Mouse (Mus musculus): ENCODE results near the gene Bpifa6. TPM values are rescaled to one million over a fixed set of nuclear protein-coding genes. Genes with fewer than 3 reads are reported as not detected.

Bpifa6 gene
- polyA plus RNA-seq (2012; rRNA removed): not detected in 2 replicates

- no peak within 1 kb of the TSS for H3K27ac ChIP-seq (ENCODE audit: insufficient read depth, low read length)
- TF ChIP-seq POLR2A (IDR thresholded peaks at IDR 0.05; ENCODE audit: extremely low read depth, insufficient read depth, low read length): no peak
- TF ChIP-seq CTCF (IDR thresholded peaks at IDR 0.05; ENCODE audit: extremely low read depth, insufficient read depth, low read length): no peak
- H3K4me1 ChIP-seq (ENCODE audit: control insufficient read depth, insufficient read depth, low read length): no peaks in the 10 kb centered on the region
- no peak within 1 kb of the TSS for H3K4me3 ChIP-seq (ENCODE audit: insufficient read depth, low read length)
Observed at GRCm38 (mm10) chr2:153974582-153974981, at the start of gene Bpifa6. Gene Bpifa6 (plus strand): TSS chr2:153974945.

- H3K27ac ChIP-seq (ENCODE audit: insufficient read depth, low read length): no peak overlapping the region
- peaks cover 2% of the 10 kb centered on the region; the same call in 1 of the 2 replicates for H3K4me1 ChIP-seq (ENCODE audit: control insufficient read depth, insufficient read depth, low read length)
- H3K4me3 ChIP-seq (ENCODE audit: insufficient read depth, low read length): no peak overlapping the region
- TF ChIP-seq POLR2A (IDR thresholded peaks at IDR 0.05; ENCODE audit: extremely low read depth, insufficient read depth, low read length) (no peak), CTCF (IDR thresholded peaks at IDR 0.05; ENCODE audit: extremely low read depth, insufficient read depth, low read length) (peak; percentile 79)
Observed at GRCm38 (mm10) chr2:153929871-153930413, 44.8 kb upstream of the Bpifa6 start.

DNA sequence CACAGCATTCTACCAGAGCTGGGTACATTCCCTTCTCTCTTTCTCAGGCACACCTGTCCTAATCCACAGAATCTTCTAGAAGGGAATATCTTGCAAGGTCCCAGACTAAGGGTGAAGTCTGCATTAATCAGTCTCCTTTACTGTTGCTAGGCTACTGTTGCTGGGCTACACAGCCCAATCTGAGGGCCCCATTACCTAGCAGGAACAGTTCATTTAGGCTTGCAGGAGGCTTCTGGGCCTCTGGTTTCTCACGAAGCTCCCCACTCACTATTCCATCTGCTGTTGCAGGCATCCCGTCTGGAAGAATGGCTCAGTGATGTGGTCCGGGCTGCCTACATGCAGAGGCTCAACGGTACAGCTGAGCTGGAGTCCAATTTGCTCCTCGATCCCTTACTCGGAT lies 43.6 kb upstream of the Bpifa6 start:
- TF ChIP-seq CTCF (IDR thresholded peaks at IDR 0.05; ENCODE audit: extremely low read depth, insufficient read depth, low read length) (no peak), POLR2A (IDR thresholded peaks at IDR 0.05; ENCODE audit: extremely low read depth, insufficient read depth, low read length) (no peak)
- Histone ChIP-seq H3K4me3 (ENCODE audit: insufficient read depth, low read length) (no peak overlapping the region), H3K27ac (ENCODE audit: insufficient read depth, low read length) (no peak overlapping the region), H3K4me1 (ENCODE audit: control insufficient read depth, insufficient read depth, low read length) (peaks cover 2% of the 10 kb centered on the region; the same call in 1 of the 2 replicates)

GRCm38 (mm10) chr2:153933311-153933710 lies 41.4 kb upstream of the Bpifa6 start:
- no peak overlapping the region for H3K27ac ChIP-seq (ENCODE audit: insufficient read depth, low read length)
- peaks cover 2% of the 10 kb centered on the region; the same call in 1 of the 2 replicates for H3K4me1 ChIP-seq (ENCODE audit: control insufficient read depth, insufficient read depth, low read length)
- H3K4me3 ChIP-seq (ENCODE audit: insufficient read depth, low read length): no peak overlapping the region
- TF ChIP-seq CTCF (IDR thresholded peaks at IDR 0.05; ENCODE audit: extremely low read depth, insufficient read depth, low read length) (no peak), POLR2A (IDR thresholded peaks at IDR 0.05; ENCODE audit: extremely low read depth, insufficient read depth, low read length) (no peak)

- peaks cover 2% of the 10 kb centered on the region; the same call in 1 of the 2 replicates for H3K4me1 ChIP-seq (ENCODE audit: control insufficient read depth, insufficient read depth, low read length)
- no peak overlapping the region for H3K27ac ChIP-seq (ENCODE audit: insufficient read depth, low read length)
- H3K4me3 ChIP-seq (ENCODE audit: insufficient read depth, low read length): no peak overlapping the region
- no peak for TF ChIP-seq CTCF (IDR thresholded peaks at IDR 0.05; ENCODE audit: extremely low read depth, insufficient read depth, low read length)
- TF ChIP-seq POLR2A (IDR thresholded peaks at IDR 0.05; ENCODE audit: extremely low read depth, insufficient read depth, low read length): no peak
Observed at GRCm38 (mm10) chr2:153935348-153935747, 39.4 kb upstream of the Bpifa6 start.

GRCm38 (mm10) chr2:153937843-153938242 lies 36.9 kb upstream of the Bpifa6 start, which contains the start of gene Bpifb4:
Gene Bpifb4 (plus strand): TSS chr2:153938212.
- TF ChIP-seq CTCF (IDR thresholded peaks at IDR 0.05; ENCODE audit: extremely low read depth, insufficient read depth, low read length) (no peak), POLR2A (IDR thresholded peaks at IDR 0.05; ENCODE audit: extremely low read depth, insufficient read depth, low read length) (no peak)
- H3K4me1 ChIP-seq (ENCODE audit: control insufficient read depth, insufficient read depth, low read length): no peaks in the 10 kb centered on the region
- H3K4me3 ChIP-seq (ENCODE audit: insufficient read depth, low read length): no peak within 1 kb of the TSS
- H3K27ac ChIP-seq (ENCODE audit: insufficient read depth, low read length): no peak within 1 kb of the TSS

- Histone ChIP-seq H3K4me3 (ENCODE audit: insufficient read depth, low read length) (no peak overlapping the region), H3K27ac (ENCODE audit: insufficient read depth, low read length) (no peak overlapping the region), H3K4me1 (ENCODE audit: control insufficient read depth, insufficient read depth, low read length) (no peaks in the 10 kb centered on the region)
- TF ChIP-seq CTCF (IDR thresholded peaks at IDR 0.05; ENCODE audit: extremely low read depth, insufficient read depth, low read length): peak; percentile 64
- no peak for TF ChIP-seq POLR2A (IDR thresholded peaks at IDR 0.05; ENCODE audit: extremely low read depth, insufficient read depth, low read length)
Observed at GRCm38 (mm10) chr2:153943537-153943936, 31.2 kb upstream of the Bpifa6 start.

DNA sequence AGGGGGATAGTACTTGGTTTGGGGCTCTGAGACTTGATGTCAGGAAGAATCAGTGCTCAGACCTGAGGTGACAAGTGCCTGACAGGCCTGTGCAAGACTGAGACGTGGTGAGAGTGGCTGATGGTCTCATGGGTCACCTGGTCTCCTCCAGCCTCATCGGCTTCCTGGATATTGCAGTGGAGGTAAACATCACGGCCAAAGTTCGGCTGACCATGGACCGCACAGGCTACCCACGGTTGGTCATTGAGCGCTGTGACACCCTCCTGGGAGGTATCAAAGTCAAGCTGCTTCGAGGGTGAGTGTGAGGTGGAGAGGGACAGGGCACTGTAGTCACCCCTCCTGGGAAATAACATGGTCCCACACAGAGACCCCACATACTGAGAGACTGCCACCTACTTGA lies 30.2 kb upstream of the Bpifa6 start:
- TF ChIP-seq CTCF (IDR thresholded peaks at IDR 0.05; ENCODE audit: extremely low read depth, insufficient read depth, low read length) (no peak), POLR2A (IDR thresholded peaks at IDR 0.05; ENCODE audit: extremely low read depth, insufficient read depth, low read length) (no peak)
- Histone ChIP-seq H3K4me3 (ENCODE audit: insufficient read depth, low read length) (no peak overlapping the region), H3K4me1 (ENCODE audit: control insufficient read depth, insufficient read depth, low read length) (no peaks in the 10 kb centered on the region), H3K27ac (ENCODE audit: insufficient read depth, low read length) (no peak overlapping the region)

DNA sequence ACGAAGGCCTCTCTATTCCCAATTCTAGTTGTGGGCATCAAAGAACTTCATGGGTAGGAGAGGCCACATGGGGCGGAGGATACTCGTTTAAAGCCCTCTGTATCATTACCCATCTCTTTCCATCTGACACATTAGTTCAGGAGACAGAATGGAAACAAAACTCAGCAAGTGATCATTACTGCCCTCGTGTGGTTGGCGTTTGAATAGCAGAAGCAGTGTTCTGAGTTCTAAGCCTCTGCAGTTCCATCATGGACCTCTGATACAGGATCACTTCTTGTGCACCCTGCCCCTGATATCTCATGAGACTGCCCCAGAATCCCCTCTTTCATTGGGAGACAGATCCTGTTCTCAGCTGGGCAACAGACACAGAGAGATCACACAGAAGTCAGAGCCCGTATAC lies 21.8 kb upstream of the Bpifa6 start:
- Histone ChIP-seq H3K27ac (ENCODE audit: insufficient read depth, low read length) (no peak overlapping the region), H3K4me1 (ENCODE audit: control insufficient read depth, insufficient read depth, low read length) (no peaks in the 10 kb centered on the region), H3K4me3 (ENCODE audit: insufficient read depth, low read length) (no peak overlapping the region)
- TF ChIP-seq POLR2A (IDR thresholded peaks at IDR 0.05; ENCODE audit: extremely low read depth, insufficient read depth, low read length): no peak
- TF ChIP-seq CTCF (IDR thresholded peaks at IDR 0.05; ENCODE audit: extremely low read depth, insufficient read depth, low read length): peak; percentile 70

GRCm38 (mm10) chr2:153953836-153954235 lies 20.9 kb upstream of the Bpifa6 start:
- TF ChIP-seq POLR2A (IDR thresholded peaks at IDR 0.05; ENCODE audit: extremely low read depth, insufficient read depth, low read length): no peak
- TF ChIP-seq CTCF (IDR thresholded peaks at IDR 0.05; ENCODE audit: extremely low read depth, insufficient read depth, low read length): peak; percentile 44
- H3K4me1 ChIP-seq (ENCODE audit: control insufficient read depth, insufficient read depth, low read length): no peaks in the 10 kb centered on the region
- no peak overlapping the region for H3K4me3 ChIP-seq (ENCODE audit: insufficient read depth, low read length)
- H3K27ac ChIP-seq (ENCODE audit: insufficient read depth, low read length): no peak overlapping the region
